ENCODE assay signal across 13 mouse cellular contexts in the genomic region with DNA sequence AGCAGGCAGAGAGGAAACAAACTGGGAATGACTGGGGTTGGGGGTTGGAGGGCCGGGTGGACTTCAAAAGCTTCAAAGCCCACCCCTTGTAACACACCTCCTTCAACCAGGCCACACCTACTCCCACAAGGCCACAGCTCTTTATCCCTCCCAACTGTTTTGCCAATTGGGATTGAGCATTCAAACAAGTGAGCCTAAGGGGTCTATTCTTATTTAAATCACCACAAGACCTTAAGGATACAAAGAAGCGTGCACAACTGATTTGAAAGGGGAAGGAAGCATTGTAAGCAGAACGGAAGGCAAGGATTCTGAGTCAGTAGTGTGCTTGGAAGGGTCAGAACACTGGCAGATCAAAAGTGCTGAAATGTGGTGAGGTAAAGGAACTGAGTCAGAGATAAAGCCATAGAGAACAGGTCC.
DNase-seq lines count a peak whose midpoint lies in the region; ATAC-seq and TF ChIP-seq lines count a peak whose summit lies in the region.
"Had no signal": no experiment of that assay in that cellular context is flagged by ENCODE, and none has a peak within 500 bp of the region (broad histone marks: within the 10 kb centered on the region; RNA-seq: fewer than 3 reads in every experiment).

No protein-coding gene starts in this region.

- TF ChIP-seq EP300 in stomach, postnatal 0 days (optimal IDR thresholded peaks at IDR 0.05), result no peak

- no peak overlapping the region for H3K4me2 ChIP-seq in liver, embryonic 16.5 days (ENCODE audit: low read depth, low read length)
- H3K4me2 ChIP-seq in liver, embryonic 12.5 days, result no peak overlapping the region
- 0 out of 2 replicates have a peak overlapping the region, but pooled peaks have one; percentile 0 for H3K4me2 ChIP-seq in hindbrain, embryonic 13.5 days
- H3K4me2 ChIP-seq in neural tube, embryonic 12.5 days (replicated peaks), result peak overlapping the region; percentile 32; the same call in 1 of the 2 replicates
- no peak overlapping the region for H3K4me2 ChIP-seq in stomach, postnatal 0 days (replicated peaks; ENCODE audit: low read depth)
- H3K4me2 ChIP-seq: limb, embryonic 12.5 days had no signal

- no peak overlapping the region for H3K4me3 ChIP-seq in liver, embryonic 16.5 days (ENCODE audit: low read depth, low read length)
- no peak overlapping the region for H3K4me3 ChIP-seq in liver, embryonic 12.5 days
- no peak overlapping the region for H3K4me3 ChIP-seq in hindbrain, embryonic 13.5 days
- H3K4me3 ChIP-seq in neural tube, embryonic 12.5 days, result no peak overlapping the region
- no peak overlapping the region for H3K4me3 ChIP-seq in stomach, postnatal 0 days (ENCODE audit: low read depth, low read length)
- H3K4me3 ChIP-seq: layer of hippocampus, adult 2 months; limb, embryonic 12.5 days had no signal

- no peak overlapping the region for H3K27ac ChIP-seq in liver, embryonic 16.5 days (ENCODE audit: low read length)
- no peak overlapping the region for H3K27ac ChIP-seq in liver, embryonic 12.5 days
- H3K27ac ChIP-seq in hindbrain, embryonic 13.5 days, result no peak overlapping the region
- H3K27ac ChIP-seq in neural tube, embryonic 12.5 days, result no peak overlapping the region
- no peak overlapping the region for H3K27ac ChIP-seq in stomach, postnatal 0 days (replicated peaks)
- H3K27ac ChIP-seq: layer of hippocampus, adult 2 months; limb, embryonic 12.5 days had no signal

- H3K4me1 ChIP-seq in liver, embryonic 16.5 days (ENCODE audit: control insufficient read depth, low read depth, low read length), result no peaks in the 10 kb centered on the region
- no peaks in the 10 kb centered on the region for H3K4me1 ChIP-seq in liver, embryonic 12.5 days
- H3K4me1 ChIP-seq in hindbrain, embryonic 13.5 days (replicated peaks), result no peaks in the 10 kb centered on the region
- H3K4me1 ChIP-seq in neural tube, embryonic 12.5 days, result no peaks in the 10 kb centered on the region
- H3K4me1 ChIP-seq in stomach, postnatal 0 days (replicated peaks; ENCODE audit: control insufficient read depth, insufficient read depth), result no peaks in the 10 kb centered on the region
- H3K4me1 ChIP-seq: limb, embryonic 12.5 days had no signal

- DNase-seq in embryo, embryonic 10.5 days (ENCODE audit: low spot score), result peak; percentile 48
- no peak for DNase-seq in stomach, postnatal 0 days (ENCODE audit: low spot score)
- no peak for DNase-seq in Muller cell, postnatal 12 days (ENCODE audit: inconsistent ontology term)
- DNase-seq in right cerebral cortex, postnatal 36 days (ENCODE audit: low spot score in 2 of 2), result no peak
- DNase-seq: adrenal gland, postnatal 25 days; cerebellum, postnatal 25 days; lung, postnatal 4 days had no signal

- no peaks in the 10 kb centered on the region for H3K36me3 ChIP-seq in liver, embryonic 16.5 days (ENCODE audit: control insufficient read depth, insufficient read depth)
- H3K36me3 ChIP-seq in liver, embryonic 12.5 days, result no peaks in the 10 kb centered on the region
- no peaks in the 10 kb centered on the region for H3K36me3 ChIP-seq in hindbrain, embryonic 13.5 days
- no peaks in the 10 kb centered on the region for H3K36me3 ChIP-seq in neural tube, embryonic 12.5 days
- no peaks in the 10 kb centered on the region for H3K36me3 ChIP-seq in stomach, postnatal 0 days (ENCODE audit: control insufficient read depth, insufficient read depth, low read length)
- H3K36me3 ChIP-seq: limb, embryonic 12.5 days had no signal

- no peak for TF ChIP-seq CTCF in stomach, postnatal 0 days (IDR thresholded peaks at IDR 0.05; ENCODE audit: low read depth)

- ATAC-seq in liver, embryonic 16.5 days (ENCODE audit: low read depth), result peak; percentile 53; the same call in 1 of the 2 replicates
- no peak for ATAC-seq in liver, embryonic 12.5 days
- peak; percentile 69 for ATAC-seq in hindbrain, embryonic 13.5 days (ENCODE audit: low FRiP score)
- peak; percentile 87 for ATAC-seq in neural tube, embryonic 12.5 days (ENCODE audit: low FRiP score, low read depth)
- no peak for ATAC-seq in stomach, postnatal 0 days (ENCODE audit: low FRiP score, low TSS enrichment)

- H3K27me3 ChIP-seq in liver, embryonic 16.5 days (ENCODE audit: control insufficient read depth, insufficient read depth, low read depth, low read length), result no peaks in the 10 kb centered on the region
- H3K27me3 ChIP-seq in liver, embryonic 12.5 days (replicated peaks), result no peaks in the 10 kb centered on the region
- no peaks in the 10 kb centered on the region for H3K27me3 ChIP-seq in hindbrain, embryonic 13.5 days
- H3K27me3 ChIP-seq in neural tube, embryonic 12.5 days (replicated peaks), result no peaks in the 10 kb centered on the region
- H3K27me3 ChIP-seq in stomach, postnatal 0 days (ENCODE audit: control insufficient read depth, insufficient read depth, low read length), result no peaks in the 10 kb centered on the region
- H3K27me3 ChIP-seq: limb, embryonic 12.5 days had no signal

- 13% methylated on average over 3 of the region's 3 CpGs for WGBS in liver, embryonic 16.5 days (ENCODE audit: insufficient replicate concordance)
- WGBS in liver, embryonic 12.5 days (ENCODE audit: insufficient replicate concordance), result 17% methylated on average over 3 of the region's 3 CpGs
- WGBS in hindbrain, embryonic 13.5 days, result 7% methylated on average over 3 of the region's 3 CpGs
- 7% methylated on average over 3 of the region's 3 CpGs for WGBS in neural tube, embryonic 12.5 days
- 41% methylated on average over 3 of the region's 3 CpGs for WGBS in stomach, postnatal 0 days

- no peaks in the 10 kb centered on the region for H3K9me3 ChIP-seq in liver, embryonic 16.5 days (replicated peaks; ENCODE audit: control insufficient read depth, low read length)
- no peaks in the 10 kb centered on the region for H3K9me3 ChIP-seq in liver, embryonic 12.5 days (replicated peaks)
- no peaks in the 10 kb centered on the region for H3K9me3 ChIP-seq in hindbrain, embryonic 13.5 days
- no peaks in the 10 kb centered on the region for H3K9me3 ChIP-seq in neural tube, embryonic 12.5 days
- H3K9me3 ChIP-seq in stomach, postnatal 0 days (ENCODE audit: control insufficient read depth, low read length), result no peaks in the 10 kb centered on the region
- H3K9me3 ChIP-seq: limb, embryonic 12.5 days had no signal

- no peak overlapping the region for H3K9ac ChIP-seq in liver, embryonic 16.5 days (ENCODE audit: low read depth, low read length)
- no peak overlapping the region for H3K9ac ChIP-seq in liver, embryonic 12.5 days
- H3K9ac ChIP-seq in hindbrain, embryonic 13.5 days, result no peak overlapping the region
- H3K9ac ChIP-seq in neural tube, embryonic 12.5 days, result no peak overlapping the region
- H3K9ac ChIP-seq in stomach, postnatal 0 days (ENCODE audit: low read length), result no peak overlapping the region
- H3K9ac ChIP-seq: limb, embryonic 12.5 days had no signal

Comparison
In these comparisons a context has a peak if more than half of its experiments do, and no peak if none do; other contexts are left out.
1. ATAC-seq: peak in liver, embryonic 16.5 days (single experiment), hindbrain, embryonic 13.5 days (single experiment) and neural tube, embryonic 12.5 days (single experiment); none in liver, embryonic 12.5 days (single experiment) and stomach, postnatal 0 days (single experiment).
2. H3K4me2 ChIP-seq: peak in hindbrain, embryonic 13.5 days (single experiment) and neural tube, embryonic 12.5 days (single experiment); none in liver, embryonic 16.5 days (single experiment), liver, embryonic 12.5 days (single experiment) and stomach, postnatal 0 days (single experiment).